Mouse (Mus musculus) lung, postnatal 0 days (tissue): ENCODE data around the gene Nodal.

ENCODE experiments used
- CTCF ChIP-seq: IDR thresholded peaks from 2 replicates; pipeline ENCODE4 v1.5.1; 2016; ENCODE audit warnings: antibody characterized with exemption, mild to moderate bottlenecking
- EP300 ChIP-seq: IDR thresholded peaks from 2 replicates; pipeline ENCODE4 v1.6.1; 2016; ENCODE audit warnings: antibody characterized with exemption, mild to moderate bottlenecking, control low read depth

DNA sequence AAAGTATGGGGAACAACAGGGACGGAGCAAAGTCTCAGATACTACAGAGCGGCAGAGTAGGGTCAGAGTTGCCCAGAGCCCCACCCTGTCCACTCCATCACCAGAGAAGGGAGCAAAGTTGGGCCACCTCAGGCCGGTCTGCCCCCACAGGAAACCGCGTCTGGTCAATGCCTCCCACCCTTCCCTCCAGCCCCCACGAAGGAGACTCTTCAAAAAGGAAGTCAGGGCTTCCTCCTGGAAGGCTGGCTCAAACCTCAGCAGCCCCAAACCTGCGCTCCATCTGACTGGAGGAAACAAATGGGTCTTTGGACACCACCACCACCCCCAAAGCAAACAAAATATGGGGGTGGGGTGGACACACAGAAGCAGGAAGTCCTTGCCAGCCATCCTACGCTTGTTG lies 35.9 kb upstream of the Nodal start:
- TF ChIP-seq EP300: no peak
- no peak for TF ChIP-seq CTCF
